Mouse (Mus musculus): Measurements from ENCODE around the gene Rabep1. TPM values are rescaled to one million over a fixed set of nuclear protein-coding genes. Genes with fewer than 3 reads are reported as not detected.

The Rabep1 gene
- polyA plus RNA-seq, 1 experiment from 2014 or later = 29.5 TPM

DNA sequence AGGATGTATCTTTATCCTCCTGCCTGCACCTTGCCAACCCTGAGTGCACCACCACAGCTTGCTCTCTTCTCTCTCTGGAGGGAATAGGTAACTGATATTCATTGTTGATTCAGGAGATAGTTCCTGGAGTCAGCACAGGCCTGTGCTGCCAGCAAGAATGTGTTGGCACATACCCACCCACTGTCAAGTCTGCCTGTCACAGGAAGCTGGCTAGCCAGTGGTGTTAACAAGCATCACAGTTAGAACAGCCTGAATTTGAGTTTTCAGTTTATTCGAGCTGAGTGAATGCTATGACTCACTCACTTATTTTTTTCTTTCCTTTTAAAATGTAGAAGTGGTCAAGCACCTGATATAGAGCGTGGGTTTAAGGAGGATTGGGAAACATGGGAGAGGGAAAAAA, 73.3 kb downstream of the Rabep1 start:
- Histone ChIP-seq H3K9me3 (ENCODE audit: low read length) (no peaks in the 10 kb centered on the region), H3K27me3 (ENCODE audit: insufficient read depth, low read length) (no peaks in the 10 kb centered on the region), H3K4me2 (replicated peaks; ENCODE audit: low read depth, low read length) (no peak overlapping the region), H3K4me1 (ENCODE audit: insufficient read depth, low read length) (no peaks in the 10 kb centered on the region), H3K36me3 (ENCODE audit: insufficient read depth, low read length) (peaks cover 20% of the 10 kb centered on the region), H3K27ac (ENCODE audit: low read length) (no peak overlapping the region), H3K9ac (replicated peaks; ENCODE audit: low read length) (no peak overlapping the region), H3K4me3 (ENCODE audit: low read length) (no peak overlapping the region)
- 92% methylated on average over 2 of the region's 2 CpGs for WGBS
- no peak for ATAC-seq (ENCODE audit: low FRiP score, low TSS enrichment)

DNA sequence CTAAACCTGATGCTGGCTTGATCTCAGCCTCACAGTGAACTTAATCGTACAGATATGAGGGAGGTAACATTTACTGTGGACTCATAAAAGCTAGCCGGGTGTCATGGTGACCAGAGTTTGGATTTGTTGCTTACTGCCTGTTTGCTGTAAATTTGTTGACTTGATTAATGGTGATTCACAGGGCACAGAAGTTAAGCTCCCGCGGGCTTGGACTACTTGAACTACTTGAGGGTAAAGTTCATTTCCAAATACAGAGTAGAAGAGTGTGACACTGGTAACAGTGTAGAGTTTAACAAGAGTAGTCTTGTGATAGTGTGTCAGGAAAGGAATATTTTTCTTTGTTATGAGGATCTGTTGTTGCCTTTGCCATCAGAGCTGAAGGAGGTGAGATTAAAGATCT, 74.9 kb downstream of the Rabep1 start:
- no peak for ATAC-seq (ENCODE audit: low FRiP score, low TSS enrichment)
- H3K36me3 ChIP-seq (ENCODE audit: insufficient read depth, low read length) = peaks cover 30% of the 10 kb centered on the region

DNA sequence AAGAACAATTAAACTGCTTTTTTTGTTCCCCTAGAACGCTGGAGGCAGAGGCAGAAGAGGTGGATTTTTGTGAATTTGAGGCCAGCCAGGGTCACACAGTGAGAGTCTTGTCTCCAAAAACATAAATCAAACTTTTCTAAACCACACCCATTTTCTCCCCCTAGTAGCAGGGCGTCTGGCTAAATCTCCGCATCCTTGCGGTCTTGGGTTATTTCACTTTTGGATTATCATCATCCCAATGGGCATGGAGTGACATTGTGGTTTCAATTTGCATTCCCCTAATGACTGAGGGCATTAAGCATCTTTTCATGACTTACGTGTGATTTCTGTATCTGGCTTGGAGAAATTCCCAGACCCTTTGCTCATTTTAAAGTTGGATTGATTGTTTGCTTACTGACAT, 86.9 kb downstream of the Rabep1 start:
- Histone ChIP-seq H3K36me3 (ENCODE audit: insufficient read depth, low read length) (peaks cover 27% of the 10 kb centered on the region), H3K27me3 (ENCODE audit: insufficient read depth, low read length) (no peaks in the 10 kb centered on the region), H3K27ac (ENCODE audit: low read length) (no peak overlapping the region), H3K4me3 (ENCODE audit: low read length) (no peak overlapping the region), H3K4me2 (replicated peaks; ENCODE audit: low read depth, low read length) (no peak overlapping the region), H3K9me3 (ENCODE audit: low read length) (no peaks in the 10 kb centered on the region), H3K9ac (replicated peaks; ENCODE audit: low read length) (no peak overlapping the region), H3K4me1 (ENCODE audit: insufficient read depth, low read length) (no peaks in the 10 kb centered on the region)
- 78% methylated on average over 5 of the region's 5 CpGs for WGBS
- no peak for ATAC-seq (ENCODE audit: low FRiP score, low TSS enrichment)

More for the DNA sequence above, 74.9 kb downstream of the Rabep1 start:
- Histone ChIP-seq H3K9ac (replicated peaks; ENCODE audit: low read length) (no peak overlapping the region), H3K4me1 (ENCODE audit: insufficient read depth, low read length) (no peaks in the 10 kb centered on the region), H3K4me2 (replicated peaks; ENCODE audit: low read depth, low read length) (no peak overlapping the region), H3K27ac (ENCODE audit: low read length) (no peak overlapping the region), H3K27me3 (ENCODE audit: insufficient read depth, low read length) (no peaks in the 10 kb centered on the region), H3K4me3 (ENCODE audit: low read length) (no peak overlapping the region), H3K9me3 (ENCODE audit: low read length) (no peaks in the 10 kb centered on the region)
- 62% methylated on average over 4 of the region's 4 CpGs for WGBS

DNA sequence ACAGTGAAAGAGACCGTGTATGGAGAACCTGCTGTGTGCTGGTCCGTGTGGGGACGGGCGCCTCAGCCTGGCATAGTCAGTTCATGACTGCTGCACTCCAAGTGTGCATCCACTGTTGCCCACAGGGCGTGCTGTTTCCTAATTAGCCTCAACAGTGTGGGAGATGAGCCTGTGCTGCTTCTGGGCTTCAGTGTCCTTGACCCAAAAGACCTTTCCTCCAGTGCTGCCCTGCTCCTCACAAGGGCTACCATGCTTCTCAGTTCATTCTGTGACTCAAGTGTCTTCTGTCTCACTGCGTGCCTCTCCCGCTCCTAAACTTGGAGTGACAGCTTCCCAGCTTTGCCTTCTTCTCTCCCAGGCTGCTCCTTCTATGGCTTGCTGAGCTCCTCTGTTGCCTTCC, 90.7 kb downstream of the Rabep1 start:
- H3K4me3 ChIP-seq (ENCODE audit: low read length) = no peak overlapping the region
- no peak overlapping the region for H3K4me2 ChIP-seq (replicated peaks; ENCODE audit: low read depth, low read length)
- peaks cover 34% of the 10 kb centered on the region for H3K36me3 ChIP-seq (ENCODE audit: insufficient read depth, low read length)
- no peak overlapping the region for H3K27ac ChIP-seq (ENCODE audit: low read length)
- no peak overlapping the region for H3K9ac ChIP-seq (replicated peaks; ENCODE audit: low read length)
- no peaks in the 10 kb centered on the region for H3K9me3 ChIP-seq (ENCODE audit: low read length)
- no peaks in the 10 kb centered on the region for H3K4me1 ChIP-seq (ENCODE audit: insufficient read depth, low read length)
- no peaks in the 10 kb centered on the region for H3K27me3 ChIP-seq (ENCODE audit: insufficient read depth, low read length)
- 94% methylated on average over 7 of the region's 7 CpGs for WGBS
- no peak for ATAC-seq (ENCODE audit: low FRiP score, low TSS enrichment)

DNA sequence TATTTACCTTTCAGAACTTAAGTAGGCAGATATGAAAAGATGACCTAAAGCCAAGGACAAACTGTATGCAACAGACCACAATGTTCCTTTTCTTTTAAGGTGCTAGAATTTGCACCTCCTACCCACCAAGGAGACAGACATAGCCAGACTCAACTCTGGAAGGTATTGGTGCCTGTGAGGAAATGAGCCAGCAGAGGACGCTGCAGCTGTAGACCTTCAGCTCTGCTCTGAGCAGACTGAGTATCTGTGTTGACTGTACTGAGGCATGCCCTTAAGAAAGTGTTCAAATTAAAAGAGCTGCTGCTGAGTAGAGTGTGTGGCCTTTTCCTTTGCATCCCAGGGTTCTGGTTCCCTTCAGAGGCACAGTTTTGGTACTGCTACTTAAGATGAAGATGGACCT, 98.0 kb downstream of the Rabep1 start:
- WGBS = 93% methylated on average over 1 of the region's 1 CpGs
- Histone ChIP-seq H3K4me3 (ENCODE audit: low read length) (no peak overlapping the region), H3K9ac (replicated peaks; ENCODE audit: low read length) (no peak overlapping the region), H3K4me1 (ENCODE audit: insufficient read depth, low read length) (no peaks in the 10 kb centered on the region), H3K4me2 (replicated peaks; ENCODE audit: low read depth, low read length) (no peak overlapping the region), H3K27ac (ENCODE audit: low read length) (no peak overlapping the region), H3K36me3 (ENCODE audit: insufficient read depth, low read length) (peaks cover 66% of the 10 kb centered on the region), H3K9me3 (ENCODE audit: low read length) (no peaks in the 10 kb centered on the region), H3K27me3 (ENCODE audit: insufficient read depth, low read length) (no peaks in the 10 kb centered on the region)
- no peak for ATAC-seq (ENCODE audit: low FRiP score, low TSS enrichment)

DNA sequence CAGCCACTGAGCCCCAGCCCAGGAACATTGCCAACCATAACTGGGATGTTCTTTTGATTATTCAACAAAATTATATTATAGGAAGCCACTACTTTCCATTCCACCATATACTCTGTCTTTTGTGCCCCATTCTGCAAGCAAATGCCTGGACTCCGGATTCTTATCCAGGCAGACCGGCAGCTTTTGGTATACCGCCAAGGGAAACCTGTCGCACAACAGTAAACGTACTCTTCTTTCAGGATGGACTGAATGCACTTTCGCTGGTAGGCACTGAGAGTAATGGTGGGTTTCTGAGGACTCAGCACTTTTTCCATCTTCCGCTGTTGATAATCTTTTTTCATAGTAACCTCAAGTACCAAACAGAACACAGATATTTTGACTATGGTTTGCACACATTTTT, 99.1 kb downstream of the Rabep1 start:
- H3K4me1 ChIP-seq (ENCODE audit: insufficient read depth, low read length) = no peaks in the 10 kb centered on the region
- peaks cover 70% of the 10 kb centered on the region for H3K36me3 ChIP-seq (ENCODE audit: insufficient read depth, low read length)
- H3K27ac ChIP-seq (ENCODE audit: low read length) = no peak overlapping the region
- no peak overlapping the region for H3K9ac ChIP-seq (replicated peaks; ENCODE audit: low read length)
- ATAC-seq (ENCODE audit: low FRiP score, low TSS enrichment) = no peak
- 89% methylated on average over 7 of the region's 7 CpGs for WGBS
- H3K27me3 ChIP-seq (ENCODE audit: insufficient read depth, low read length) = no peaks in the 10 kb centered on the region
- no peak overlapping the region for H3K4me3 ChIP-seq (ENCODE audit: low read length)
- H3K9me3 ChIP-seq (ENCODE audit: low read length) = no peaks in the 10 kb centered on the region
- no peak overlapping the region for H3K4me2 ChIP-seq (replicated peaks; ENCODE audit: low read depth, low read length)

DNA sequence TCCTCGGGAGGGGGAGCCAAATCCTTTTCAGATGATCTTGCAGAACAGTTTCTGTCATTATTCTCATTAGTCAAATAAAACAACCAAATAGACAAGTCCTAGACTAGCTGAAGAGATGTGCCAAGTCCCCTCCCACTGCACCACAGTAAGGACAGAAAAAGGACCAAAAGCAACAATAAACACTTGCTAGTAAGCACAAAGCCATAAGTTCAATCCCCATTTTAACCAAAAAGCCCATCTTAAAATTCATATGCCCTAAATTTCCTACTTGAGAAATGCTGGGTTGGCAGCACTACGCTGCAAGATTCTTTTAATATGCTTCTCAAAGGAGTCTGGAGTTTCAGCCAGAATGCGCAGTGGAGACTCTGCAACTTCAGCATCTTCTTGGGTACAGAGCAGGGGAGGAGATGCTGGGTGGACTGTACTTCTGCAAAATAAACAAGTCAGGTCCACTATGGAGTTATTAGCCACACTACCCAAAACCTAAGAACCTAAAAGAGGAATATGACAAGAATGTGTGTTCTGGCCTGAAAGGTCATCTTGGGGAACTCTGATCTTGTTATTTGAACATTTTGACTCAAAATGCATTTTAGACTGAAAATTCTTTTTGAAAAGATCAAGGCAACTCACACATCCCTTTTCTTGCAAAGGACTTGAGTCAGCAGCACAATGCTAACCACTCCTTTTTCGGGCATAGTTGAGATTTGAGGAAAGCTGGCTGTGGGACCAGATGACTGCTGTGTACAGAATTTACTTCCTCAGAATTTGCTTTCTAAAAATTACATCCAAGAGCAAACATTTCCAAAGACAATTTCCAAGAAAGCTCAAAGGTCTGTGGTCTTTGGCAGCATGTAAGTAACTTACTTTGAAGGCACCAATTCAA, 100.6 kb downstream of the Rabep1 start:
- H3K36me3 ChIP-seq (ENCODE audit: insufficient read depth, low read length) = peaks cover 76% of the 10 kb centered on the region
- H3K27me3 ChIP-seq (ENCODE audit: insufficient read depth, low read length) = no peaks in the 10 kb centered on the region
- no peak overlapping the region for H3K4me3 ChIP-seq (ENCODE audit: low read length)
- no peak for ATAC-seq (ENCODE audit: low FRiP score, low TSS enrichment)
- no peak overlapping the region for H3K27ac ChIP-seq (ENCODE audit: low read length)
- H3K4me1 ChIP-seq (ENCODE audit: insufficient read depth, low read length) = no peaks in the 10 kb centered on the region
- H3K9ac ChIP-seq (replicated peaks; ENCODE audit: low read length) = no peak overlapping the region
- no peaks in the 10 kb centered on the region for H3K9me3 ChIP-seq (ENCODE audit: low read length)
- WGBS = 93% methylated on average over 4 of the region's 4 CpGs
- no peak overlapping the region for H3K4me2 ChIP-seq (replicated peaks; ENCODE audit: low read depth, low read length)

DNA sequence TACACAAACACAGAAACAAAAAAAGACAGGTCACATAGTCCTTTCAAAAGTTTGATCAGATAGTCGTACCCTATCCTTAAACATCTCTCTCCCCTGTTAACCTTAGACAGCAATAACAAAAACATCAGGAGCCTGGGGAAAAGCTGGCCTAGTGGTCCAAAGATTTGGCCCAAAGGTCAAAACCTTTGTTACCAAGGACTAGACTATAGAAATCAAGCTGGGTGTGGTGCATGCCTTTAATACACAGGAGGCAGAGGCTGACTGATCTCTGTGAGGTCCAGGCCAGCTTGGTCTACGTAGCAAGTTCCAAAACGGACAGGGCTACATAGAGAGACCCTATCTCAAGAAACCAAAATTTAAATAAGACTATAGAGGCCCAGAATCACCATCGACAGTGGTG, 110.1 kb downstream of the Rabep1 start:
- H3K4me3 ChIP-seq (ENCODE audit: low read length) = no peak overlapping the region
- no peaks in the 10 kb centered on the region for H3K4me1 ChIP-seq (ENCODE audit: insufficient read depth, low read length)
- H3K27ac ChIP-seq (ENCODE audit: low read length) = no peak overlapping the region
- ATAC-seq (ENCODE audit: low FRiP score, low TSS enrichment) = no peak
- H3K27me3 ChIP-seq (ENCODE audit: insufficient read depth, low read length) = no peaks in the 10 kb centered on the region
- H3K9me3 ChIP-seq (ENCODE audit: low read length) = no peaks in the 10 kb centered on the region
- H3K4me2 ChIP-seq (replicated peaks; ENCODE audit: low read depth, low read length) = no peak overlapping the region
- H3K9ac ChIP-seq (replicated peaks; ENCODE audit: low read length) = no peak overlapping the region
- 96% methylated on average over 4 of the region's 4 CpGs for WGBS
- H3K36me3 ChIP-seq (ENCODE audit: insufficient read depth, low read length) = peaks cover 85% of the 10 kb centered on the region

DNA sequence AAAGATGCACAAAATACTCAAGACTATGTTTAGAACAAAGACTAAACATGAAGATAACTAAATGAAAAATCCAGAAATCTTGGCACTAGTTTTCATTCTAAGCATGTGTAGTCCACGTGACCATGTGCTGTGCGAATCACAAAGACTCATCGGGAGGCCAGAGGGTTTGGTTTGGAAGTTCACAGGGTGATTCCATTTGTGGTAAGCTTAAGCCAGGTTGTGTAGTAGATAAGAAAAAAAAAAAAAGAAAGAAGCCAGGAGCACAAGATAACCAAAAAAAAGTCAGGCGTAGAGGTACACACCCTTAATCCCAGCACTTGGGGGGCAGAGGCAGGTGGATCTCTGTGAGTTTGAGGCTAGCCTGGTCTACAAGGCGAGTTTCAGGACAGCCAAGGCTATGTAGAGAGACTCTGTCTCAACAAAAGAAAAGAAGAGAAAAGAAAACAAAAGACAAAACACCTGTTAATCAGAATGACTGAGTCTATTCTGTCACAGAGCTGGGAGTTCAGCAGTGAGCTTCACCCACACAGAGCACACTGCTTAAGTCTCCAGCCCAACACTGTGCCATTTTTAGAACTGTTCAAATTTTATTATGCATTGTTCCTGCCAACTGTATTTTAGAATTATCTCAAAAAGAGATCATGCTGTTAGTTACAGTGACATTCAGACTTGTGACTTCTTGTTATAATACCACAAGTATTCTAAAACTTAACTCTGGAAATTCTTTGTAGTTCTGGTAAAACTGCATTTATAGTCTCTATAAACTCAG, 116.4 kb downstream of the Rabep1 start:
- no peak overlapping the region for H3K4me3 ChIP-seq (ENCODE audit: low read length)
- H3K9me3 ChIP-seq (ENCODE audit: low read length) = no peaks in the 10 kb centered on the region
- H3K36me3 ChIP-seq (ENCODE audit: insufficient read depth, low read length) = peaks cover 75% of the 10 kb centered on the region
- no peaks in the 10 kb centered on the region for H3K27me3 ChIP-seq (ENCODE audit: insufficient read depth, low read length)
- H3K9ac ChIP-seq (replicated peaks; ENCODE audit: low read length) = no peak overlapping the region
- WGBS = 95% methylated on average over 5 of the region's 5 CpGs
- no peak for ATAC-seq (ENCODE audit: low FRiP score, low TSS enrichment)
- no peaks in the 10 kb centered on the region for H3K4me1 ChIP-seq (ENCODE audit: insufficient read depth, low read length)
- no peak overlapping the region for H3K27ac ChIP-seq (ENCODE audit: low read length)
- H3K4me2 ChIP-seq (replicated peaks; ENCODE audit: low read depth, low read length) = no peak overlapping the region
